Mouse (Mus musculus) lung, postnatal 0 days (tissue): ENCODE data around the gene Sprr2h. TPM values are rescaled to one million over a fixed set of nuclear protein-coding genes. Genes with fewer than 3 reads are reported as not detected.

Source experiments
- ATAC-seq: fragments of 200-750 bp; cut with Nextera tagmentation; 2 replicates; pipeline ENCODE4 v1.8.0; 2017; ENCODE audit warnings: moderate library complexity
- DNase-seq: peaks from one replicate; pipeline ENCODE4 v3.0.0-alpha.2; 2016; ENCODE audit warnings: low spot score
- H3K27ac ChIP-seq: fragments of 300-500 bp; sonication (generic); 2 replicates; pipeline ENCODE4 v1.5.1; 2014; ENCODE audit warnings: antibody characterized with exemption, mild to moderate bottlenecking, low read length, mixed read lengths
- H3K27me3 ChIP-seq: fragments of 300-500 bp; sonication (generic); replicated peaks from 2 replicates; pipeline ENCODE4 v1.6.1; 2014; ENCODE audit warnings: low read length, mixed read lengths; ENCODE audit not compliant: insufficient read depth
- H3K36me3 ChIP-seq: fragments of 300-500 bp; sonication (generic); 2 replicates; pipeline ENCODE4 v1.6.1; 2014; ENCODE audit warnings: low read length, mixed read lengths; ENCODE audit not compliant: insufficient read depth
- H3K4me1 ChIP-seq: fragments of 300-500 bp; sonication (generic); 2 replicates; pipeline ENCODE4 v1.6.1; 2014; ENCODE audit warnings: antibody characterized with exemption, low read depth, low read length, mixed read lengths; ENCODE audit not compliant: insufficient read depth
- H3K4me2 ChIP-seq: fragments of 300-500 bp; sonication (generic); replicated peaks from 2 replicates; pipeline ENCODE4 v1.6.1; 2014; ENCODE audit warnings: low read depth, mild to moderate bottlenecking, low read length, moderate library complexity, mixed read lengths
- H3K4me3 ChIP-seq: fragments of 300-500 bp; sonication (generic); 2 replicates; pipeline ENCODE4 v1.5.1; 2014; ENCODE audit warnings: low read depth, low read length
- H3K9ac ChIP-seq: fragments of 300-500 bp; sonication (generic); replicated peaks from 2 replicates; pipeline ENCODE4 v1.6.1; 2014; ENCODE audit warnings: low read depth, mild to moderate bottlenecking
- H3K9me3 ChIP-seq: fragments of 300-500 bp; sonication (generic); 2 replicates; pipeline ENCODE4 v1.6.1; 2016; ENCODE audit warnings: low read length, mixed read lengths
- CTCF ChIP-seq: IDR thresholded peaks from 2 replicates; pipeline ENCODE4 v1.5.1; 2016; ENCODE audit warnings: antibody characterized with exemption, mild to moderate bottlenecking
- EP300 ChIP-seq: IDR thresholded peaks from 2 replicates; pipeline ENCODE4 v1.6.1; 2016; ENCODE audit warnings: antibody characterized with exemption, mild to moderate bottlenecking, control low read depth
- WGBS: fragments of 180-500 bp; shearing (Covaris S2); extraction: QIAGEN DNeasy Blood & Tissue Kit; methylation state at CpG from one replicate; pipeline ENCODE4 v1.1.7; 2014; 5-methylcytosine and 5-hydroxymethylcytosine counted together
- polyA plus RNA-seq: library from polyadenylated mRNA; unstranded; fragments of >200 nt; fragmentation: Nextera tagmentation; extraction: Ambion mirVana; gene quantifications from 2 replicates; pipeline ENCODE4 v1.2.1, GENCODE M21; 2015

Gene Sprr2h
- polyA plus RNA-seq: not detected in 2 replicates

DNA sequence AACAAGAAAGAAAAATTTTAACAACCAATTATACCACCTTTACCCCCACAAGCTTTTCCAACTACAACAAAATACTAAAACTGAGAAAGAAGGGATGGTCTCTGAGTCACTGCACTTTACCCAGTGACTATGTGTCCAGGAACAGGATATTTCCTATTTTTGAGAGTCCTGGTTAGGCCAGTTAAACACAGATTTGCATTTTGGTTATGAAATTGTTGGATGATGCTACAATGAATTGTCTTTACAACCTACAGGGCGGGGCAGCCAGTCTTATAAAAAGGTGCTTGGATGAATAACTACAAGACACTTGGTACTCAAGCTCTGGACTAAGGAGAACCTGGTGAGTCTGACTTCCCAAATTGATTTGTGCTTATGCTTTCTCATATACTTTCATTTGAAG, at the start of gene Sprr2h:
Sprr2h (plus strand) TSS at position 301 of the 400 bp plus-strand sequence.
- 76% methylated on average over 1 of the region's 1 CpGs for WGBS
- no peak within 1 kb of the TSS for H3K4me2 ChIP-seq
- no peak within 1 kb of the TSS for H3K4me3 ChIP-seq
- no peaks in the 10 kb centered on the region for H3K4me1 ChIP-seq
- DNase-seq: no peak
- no peak within 1 kb of the TSS for H3K27ac ChIP-seq
- H3K36me3 ChIP-seq: no peaks in the 10 kb centered on the region
- TF ChIP-seq EP300: no peak
- TF ChIP-seq CTCF: no peak
- H3K9ac ChIP-seq: no peak within 1 kb of the TSS
- no peaks in the 10 kb centered on the region for H3K27me3 ChIP-seq
- no peak for ATAC-seq
- H3K9me3 ChIP-seq: no peaks in the 10 kb centered on the region

DNA sequence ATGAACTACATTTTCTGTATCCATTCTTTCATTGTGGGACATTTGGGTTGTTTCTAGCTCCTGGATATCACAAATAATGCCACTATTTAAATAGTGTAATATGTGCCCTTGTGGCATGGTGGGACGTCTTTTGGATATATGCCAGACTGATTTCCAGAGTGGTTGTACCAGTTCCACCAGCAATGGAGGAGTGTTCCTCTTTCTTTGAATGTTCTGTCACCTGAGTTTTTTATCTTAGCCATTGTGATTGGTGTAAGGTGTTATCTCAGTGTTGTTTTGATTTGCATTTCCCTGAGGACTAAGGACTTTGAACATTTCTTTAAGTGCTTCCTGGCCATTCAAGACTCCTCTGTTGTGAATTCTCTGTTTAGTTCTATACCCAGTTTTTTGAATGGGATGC, 49.2 kb upstream of the Sprr2h start:
- WGBS: 48% methylated on average over 1 of the region's 1 CpGs
- no peaks in the 10 kb centered on the region for H3K9me3 ChIP-seq
- H3K27ac ChIP-seq: no peak overlapping the region
- no peak overlapping the region for H3K4me2 ChIP-seq
- ATAC-seq (no peak), DNase-seq (no peak)
- H3K4me1 ChIP-seq: no peaks in the 10 kb centered on the region
- no peak overlapping the region for H3K9ac ChIP-seq
- no peak overlapping the region for H3K4me3 ChIP-seq
- no peaks in the 10 kb centered on the region for H3K27me3 ChIP-seq
- TF ChIP-seq EP300 (no peak), CTCF (no peak)
- H3K36me3 ChIP-seq: no peaks in the 10 kb centered on the region

DNA sequence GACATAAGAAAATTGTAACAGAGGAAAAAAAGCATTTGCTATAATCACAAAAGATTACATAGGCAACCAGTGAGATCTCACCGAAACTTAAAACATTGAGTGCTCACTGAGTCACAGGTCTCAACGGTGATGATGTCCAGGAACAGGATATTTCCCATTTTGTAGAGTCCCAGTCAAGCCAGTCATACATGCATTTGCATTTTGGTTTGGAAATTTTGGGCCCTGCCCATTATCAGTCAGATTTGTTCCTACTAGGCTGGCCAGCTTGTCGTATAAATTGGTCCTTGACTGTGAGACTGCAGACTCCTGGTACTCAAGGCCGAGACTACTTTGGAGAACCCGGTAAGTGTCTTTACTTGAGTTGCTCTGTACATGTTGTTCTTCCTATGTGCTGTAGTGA, 46.6 kb upstream of the Sprr2h start, which contains the start of gene Sprr2d:
Sprr2d (plus strand) TSS at position 301 of the 400 bp plus-strand sequence.
- no peaks in the 10 kb centered on the region for H3K27me3 ChIP-seq
- no peak within 1 kb of the TSS for H3K27ac ChIP-seq
- H3K9me3 ChIP-seq: no peaks in the 10 kb centered on the region
- no peaks in the 10 kb centered on the region for H3K4me1 ChIP-seq
- WGBS: 77% methylated on average over 5 of the region's 5 CpGs
- H3K4me3 ChIP-seq: no peak within 1 kb of the TSS
- H3K4me2 ChIP-seq: no peak within 1 kb of the TSS
- DNase-seq (no peak), ATAC-seq (no peak)
- TF ChIP-seq EP300: no peak
- TF ChIP-seq CTCF: no peak
- H3K9ac ChIP-seq: no peak within 1 kb of the TSS
- H3K36me3 ChIP-seq: no peaks in the 10 kb centered on the region

DNA sequence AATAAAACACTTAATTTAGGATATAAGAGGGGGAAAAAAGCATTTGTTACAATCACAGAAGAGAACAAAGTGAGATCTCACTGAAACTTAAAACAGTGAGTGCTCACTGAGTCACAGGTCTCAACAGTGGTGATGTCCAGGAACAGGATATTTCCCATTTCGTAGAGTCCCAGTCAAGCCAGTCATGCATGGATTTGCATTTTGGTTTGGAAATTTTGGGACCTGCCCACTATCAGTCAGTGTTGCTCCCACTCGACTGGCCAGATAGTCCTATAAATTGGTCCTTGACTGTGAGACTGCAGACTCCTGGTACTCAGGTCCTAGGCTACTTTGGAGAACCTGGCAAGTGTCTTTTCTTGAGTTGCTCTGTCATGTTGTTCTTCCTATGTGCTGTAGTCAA, 33.6 kb upstream of the Sprr2h start, which contains the start of gene Sprr2e:
Sprr2e (plus strand) TSS at position 301 of the 400 bp plus-strand sequence.
- WGBS: 74% methylated on average over 2 of the region's 2 CpGs
- no peak within 1 kb of the TSS for H3K9ac ChIP-seq
- H3K9me3 ChIP-seq: no peaks in the 10 kb centered on the region
- H3K4me1 ChIP-seq: no peaks in the 10 kb centered on the region
- no peak for TF ChIP-seq EP300
- DNase-seq (no peak), ATAC-seq (no peak)
- no peaks in the 10 kb centered on the region for H3K27me3 ChIP-seq
- no peak within 1 kb of the TSS for H3K27ac ChIP-seq
- no peak within 1 kb of the TSS for H3K4me2 ChIP-seq
- H3K4me3 ChIP-seq: no peak within 1 kb of the TSS
- no peaks in the 10 kb centered on the region for H3K36me3 ChIP-seq

DNA sequence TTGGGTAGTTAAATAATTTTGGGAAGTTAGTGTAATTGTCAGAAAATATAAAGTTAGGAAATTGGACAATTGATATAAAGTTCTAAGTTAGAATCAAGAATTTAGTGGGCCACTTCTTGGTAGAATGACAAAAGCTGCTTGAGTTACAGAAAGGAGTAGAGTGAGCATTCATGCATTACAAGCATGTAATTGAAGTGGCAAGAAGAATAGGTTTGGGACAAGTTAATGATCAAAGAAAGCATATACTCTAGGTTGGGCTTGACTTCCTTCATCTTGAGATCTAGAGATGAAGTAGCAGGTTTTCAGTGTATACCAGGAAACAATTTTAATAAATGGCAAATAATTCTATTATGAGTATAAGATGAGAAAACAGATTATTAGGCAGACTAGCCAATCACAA, 23.9 kb upstream of the Sprr2h start:
- TF ChIP-seq EP300 (no peak), CTCF (no peak)
- no peaks in the 10 kb centered on the region for H3K36me3 ChIP-seq
- H3K4me2 ChIP-seq: no peak overlapping the region
- no peaks in the 10 kb centered on the region for H3K9me3 ChIP-seq
- no peak overlapping the region for H3K9ac ChIP-seq
- ATAC-seq (no peak), DNase-seq (no peak)
- H3K4me1 ChIP-seq: no peaks in the 10 kb centered on the region
- H3K27me3 ChIP-seq: no peaks in the 10 kb centered on the region
- no peak overlapping the region for H3K27ac ChIP-seq
- no peak overlapping the region for H3K4me3 ChIP-seq

DNA sequence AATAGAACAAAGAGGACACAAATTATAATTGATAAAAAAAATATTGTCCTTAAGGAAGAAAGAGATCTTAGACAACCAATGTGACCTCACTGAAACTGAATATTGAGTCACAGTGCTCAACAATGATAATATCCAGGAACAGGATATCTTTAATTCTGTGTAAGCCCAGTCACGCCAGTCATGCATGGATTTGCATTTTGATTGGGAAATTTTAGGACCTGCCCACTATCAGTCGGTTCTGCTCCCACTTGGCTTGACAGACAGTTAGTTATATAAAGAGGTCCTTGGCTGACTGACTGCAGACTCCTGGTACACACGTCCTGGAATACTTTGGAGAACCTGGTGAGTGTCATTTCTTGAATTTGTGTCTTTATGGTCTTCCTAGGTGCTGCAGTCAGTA, 20.6 kb upstream of the Sprr2h start, which contains the start of gene Sprr2f:
Sprr2f (plus strand) TSS at position 301 of the 400 bp plus-strand sequence.
- TF ChIP-seq EP300: no peak
- no peak for TF ChIP-seq CTCF
- H3K4me2 ChIP-seq: no peak within 1 kb of the TSS
- H3K36me3 ChIP-seq: no peaks in the 10 kb centered on the region
- DNase-seq: no peak
- no peak within 1 kb of the TSS for H3K27ac ChIP-seq
- H3K27me3 ChIP-seq: no peaks in the 10 kb centered on the region
- 60% methylated on average over 3 of the region's 3 CpGs for WGBS
- no peaks in the 10 kb centered on the region for H3K4me1 ChIP-seq
- H3K9me3 ChIP-seq: no peaks in the 10 kb centered on the region
- H3K9ac ChIP-seq: no peak within 1 kb of the TSS
- H3K4me3 ChIP-seq: no peak within 1 kb of the TSS
- no peak for ATAC-seq

DNA sequence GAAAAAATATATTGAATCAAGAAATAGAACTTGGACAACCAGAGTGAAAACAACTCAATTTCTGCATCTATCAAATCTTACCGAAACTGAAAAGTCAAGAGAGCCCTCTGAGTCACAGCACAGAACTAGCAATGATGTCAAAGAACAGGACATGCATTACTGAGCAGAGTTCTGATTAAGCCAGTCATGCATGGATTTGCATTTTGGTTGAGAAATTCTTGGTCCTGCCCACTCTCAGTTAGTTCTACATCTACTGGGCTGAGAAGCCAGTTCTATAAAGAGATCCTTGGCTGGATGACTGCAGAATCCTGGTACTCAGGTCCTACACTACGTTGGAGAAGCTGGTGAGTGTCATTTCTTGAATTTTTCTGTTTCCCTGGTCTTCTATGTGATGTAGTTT, 11.9 kb upstream of the Sprr2h start:
- H3K9me3 ChIP-seq: no peaks in the 10 kb centered on the region
- H3K27ac ChIP-seq: no peak overlapping the region
- H3K27me3 ChIP-seq: no peaks in the 10 kb centered on the region
- WGBS: 60% methylated on average over 2 of the region's 2 CpGs
- ATAC-seq (no peak), DNase-seq (no peak)
- no peak overlapping the region for H3K4me2 ChIP-seq
- no peaks in the 10 kb centered on the region for H3K36me3 ChIP-seq
- no peak overlapping the region for H3K4me3 ChIP-seq
- H3K4me1 ChIP-seq: no peaks in the 10 kb centered on the region
- H3K9ac ChIP-seq: no peak overlapping the region
- no peak for TF ChIP-seq EP300
- no peak for TF ChIP-seq CTCF
